In the genomic region with DNA sequence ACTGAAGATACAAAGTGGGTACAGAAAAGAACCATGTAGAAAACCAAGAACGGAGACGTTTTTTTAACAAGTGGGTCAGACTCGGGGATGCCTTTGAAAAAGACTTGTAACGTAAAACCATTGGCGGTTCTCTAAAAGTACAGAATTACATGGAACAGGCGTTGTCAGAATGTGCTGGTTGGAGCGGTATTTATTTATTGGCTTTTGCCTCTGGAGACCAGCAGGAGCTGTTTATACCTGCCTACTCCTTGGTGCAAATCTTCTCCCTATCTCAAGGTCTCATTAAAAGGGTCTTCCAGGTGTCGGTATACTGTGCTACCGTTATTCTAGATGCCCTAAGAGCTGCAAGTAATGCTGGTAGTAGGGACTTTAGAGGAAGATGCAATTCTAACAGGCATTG, we compare ENCODE assay signal across 8 mouse cellular contexts.
DNase-seq lines count a peak whose midpoint lies in the region; ATAC-seq lines count a peak whose summit lies in the region.

No protein-coding gene starts in this region.

- peak overlapping the region; percentile 39 for H3K4me3 ChIP-seq in liver, embryonic 11.5 days (ENCODE audit: low read depth, low read length)
- H3K4me3 ChIP-seq in forebrain, embryonic 16.5 days (replicated peaks; ENCODE audit: low read length): peak overlapping the region; percentile 44
- peak overlapping the region; percentile 40 for H3K4me3 ChIP-seq in limb, embryonic 12.5 days (replicated peaks)
- H3K4me3 ChIP-seq in neural tube, embryonic 15.5 days (replicated peaks): peak overlapping the region; percentile 34

- no peak for DNase-seq in liver, embryonic 11.5 days (ENCODE audit: low spot score)
- no peak for DNase-seq in liver
- no peak for DNase-seq in ovary, postnatal 10 days (ENCODE audit: low spot score)
- DNase-seq in thymus, postnatal 36 days: no peak

- peaks cover 6% of the 10 kb centered on the region; the same call in 1 of the 2 replicates for H3K4me1 ChIP-seq in liver, embryonic 11.5 days (replicated peaks; ENCODE audit: control insufficient read depth, insufficient read depth, low read length)
- peaks cover 70% of the 10 kb centered on the region for H3K4me1 ChIP-seq in forebrain, embryonic 16.5 days (replicated peaks; ENCODE audit: control insufficient read depth, insufficient read depth, low read length)
- peaks cover 41% of the 10 kb centered on the region for H3K4me1 ChIP-seq in limb, embryonic 12.5 days (replicated peaks)
- H3K4me1 ChIP-seq in neural tube, embryonic 15.5 days: peaks cover 47% of the 10 kb centered on the region

- H3K27ac ChIP-seq in liver, embryonic 11.5 days (ENCODE audit: low read depth, low read length): no peak overlapping the region
- H3K27ac ChIP-seq in forebrain, embryonic 16.5 days (ENCODE audit: low read length): peak overlapping the region; percentile 88
- H3K27ac ChIP-seq in limb, embryonic 12.5 days: no peak overlapping the region
- H3K27ac ChIP-seq in neural tube, embryonic 15.5 days (replicated peaks): 0 out of 2 replicates have a peak overlapping the region, but pooled peaks have one; percentile 66

- H3K27me3 ChIP-seq in liver, embryonic 11.5 days (replicated peaks; ENCODE audit: control insufficient read depth, insufficient read depth, low read length): peaks cover 51% of the 10 kb centered on the region
- H3K27me3 ChIP-seq in forebrain, embryonic 16.5 days (replicated peaks; ENCODE audit: control insufficient read depth, insufficient read depth, low read length): 0 out of 2 replicates have a peak, but pooled peaks cover 2% of the 10 kb centered on the region
- peaks cover 41% of the 10 kb centered on the region for H3K27me3 ChIP-seq in limb, embryonic 12.5 days
- peaks cover 28% of the 10 kb centered on the region for H3K27me3 ChIP-seq in neural tube, embryonic 15.5 days (replicated peaks)

- no peak for ATAC-seq in liver, embryonic 11.5 days (replicated peaks; ENCODE audit: low FRiP score)
- ATAC-seq in forebrain, embryonic 16.5 days: no peak
- no peak for ATAC-seq in limb, embryonic 12.5 days (ENCODE audit: insufficient number of reproducible peaks, insufficient read depth, low FRiP score, low TSS enrichment, low read depth)
- no peak for ATAC-seq in neural tube, embryonic 15.5 days (ENCODE audit: low FRiP score)
- ATAC-seq in activated CD4-positive, CD25-positive, alpha-beta regulatory T cell, adult 4 months: no peak

- H3K9me3 ChIP-seq in liver, embryonic 11.5 days (ENCODE audit: control insufficient read depth, low read length): no peaks in the 10 kb centered on the region
- no peaks in the 10 kb centered on the region for H3K9me3 ChIP-seq in forebrain, embryonic 16.5 days (ENCODE audit: control insufficient read depth, low read length)
- no peaks in the 10 kb centered on the region for H3K9me3 ChIP-seq in limb, embryonic 12.5 days
- no peaks in the 10 kb centered on the region for H3K9me3 ChIP-seq in neural tube, embryonic 15.5 days (replicated peaks)

- WGBS in liver, embryonic 11.5 days: 7% methylated on average over 9 of the region's 9 CpGs
- WGBS in forebrain, embryonic 16.5 days: 11% methylated on average over 9 of the region's 9 CpGs
- WGBS in limb, embryonic 12.5 days: under 1% methylated on average over 9 of the region's 9 CpGs
- WGBS in neural tube, embryonic 15.5 days: 7% methylated on average over 9 of the region's 9 CpGs

- 0 out of 2 replicates have a peak overlapping the region, but pooled peaks have one; percentile 13 for H3K9ac ChIP-seq in liver, embryonic 11.5 days (ENCODE audit: low read depth, low read length)
- peak overlapping the region; percentile 78 for H3K9ac ChIP-seq in forebrain, embryonic 16.5 days (replicated peaks; ENCODE audit: low read depth, low read length)
- H3K9ac ChIP-seq in limb, embryonic 12.5 days (replicated peaks): peak overlapping the region; percentile 48; the same call in 1 of the 2 replicates
- H3K9ac ChIP-seq in neural tube, embryonic 15.5 days (replicated peaks): peak overlapping the region; percentile 40

- H3K36me3 ChIP-seq in liver, embryonic 11.5 days (ENCODE audit: control insufficient read depth, insufficient read depth, low read length): no peaks in the 10 kb centered on the region
- no peaks in the 10 kb centered on the region for H3K36me3 ChIP-seq in forebrain, embryonic 16.5 days (ENCODE audit: control insufficient read depth, insufficient read depth)
- H3K36me3 ChIP-seq in limb, embryonic 12.5 days: no peaks in the 10 kb centered on the region
- no peaks in the 10 kb centered on the region for H3K36me3 ChIP-seq in neural tube, embryonic 15.5 days

- H3K4me2 ChIP-seq in liver, embryonic 11.5 days: peak overlapping the region; percentile 59
- peak overlapping the region; percentile 83 for H3K4me2 ChIP-seq in forebrain, embryonic 16.5 days (ENCODE audit: low read length)
- H3K4me2 ChIP-seq in limb, embryonic 12.5 days: peak overlapping the region; percentile 77
- H3K4me2 ChIP-seq in neural tube, embryonic 15.5 days: peak overlapping the region; percentile 70

Comparison
In these comparisons a context has a peak if more than half of its experiments do, and no peak if none do; other contexts are left out.
1. H3K27ac ChIP-seq: peak in forebrain, embryonic 16.5 days (single experiment) and neural tube, embryonic 15.5 days (single experiment); none in liver, embryonic 11.5 days (single experiment) and limb, embryonic 12.5 days (single experiment).
2. H3K9ac ChIP-seq: peak in every context shown above with its lines; median percentile 78 in forebrain, embryonic 16.5 days; 48 in limb, embryonic 12.5 days; 40 in neural tube, embryonic 15.5 days; 13 in liver, embryonic 11.5 days.
3. Peak in every context shown above with its lines, with median percentiles within 50 percentile points of each other: H3K4me2 ChIP-seq and H3K4me3 ChIP-seq.